Mouse (Mus musculus): Measurements from ENCODE around the gene Kiz. TPM values are rescaled to one million over a fixed set of nuclear protein-coding genes. Genes with fewer than 3 reads are reported as not detected.

The Kiz gene
- polyA plus RNA-seq, 1 experiment from 2014 or later: 30.2 TPM

GRCm38 (mm10) chr2:146920375-146921160, 64.9 kb downstream of the Kiz start:
- WGBS: 48% methylated on average over 8 of the region's 8 CpGs
- Histone ChIP-seq H3K27ac (no peak overlapping the region), H3K9ac (no peak overlapping the region), H3K27me3 (no peaks in the 10 kb centered on the region), H3K4me2 (no peak overlapping the region), H3K4me1 (replicated peaks) (no peaks in the 10 kb centered on the region), H3K36me3 (no peaks in the 10 kb centered on the region), H3K4me3 (no peak overlapping the region), H3K9me3 (replicated peaks) (no peaks in the 10 kb centered on the region)
- ATAC-seq (replicated peaks; ENCODE audit: insufficient number of reproducible peaks, insufficient read depth, low FRiP score, low read depth): no peak

GRCm38 (mm10) chr2:146925296-146925695, 69.6 kb downstream of the Kiz start:
- Histone ChIP-seq H3K4me3 (no peak overlapping the region), H3K9ac (no peak overlapping the region), H3K27ac (no peak overlapping the region), H3K4me1 (replicated peaks) (no peaks in the 10 kb centered on the region), H3K27me3 (no peaks in the 10 kb centered on the region), H3K36me3 (no peaks in the 10 kb centered on the region), H3K4me2 (no peak overlapping the region), H3K9me3 (replicated peaks) (no peaks in the 10 kb centered on the region)
- 87% methylated on average over 1 of the region's 1 CpGs for WGBS
- no peak for ATAC-seq (replicated peaks; ENCODE audit: insufficient number of reproducible peaks, insufficient read depth, low FRiP score, low read depth)

- Histone ChIP-seq H3K27ac (no peak overlapping the region), H3K36me3 (no peaks in the 10 kb centered on the region), H3K9ac (no peak overlapping the region), H3K4me1 (replicated peaks) (no peaks in the 10 kb centered on the region), H3K4me3 (no peak overlapping the region), H3K9me3 (replicated peaks) (no peaks in the 10 kb centered on the region), H3K4me2 (no peak overlapping the region), H3K27me3 (no peaks in the 10 kb centered on the region)
- 81% methylated on average over 4 of the region's 4 CpGs for WGBS
- no peak for ATAC-seq (replicated peaks; ENCODE audit: insufficient number of reproducible peaks, insufficient read depth, low FRiP score, low read depth)
Measured at GRCm38 (mm10) chr2:146925846-146926245, 70.2 kb downstream of the Kiz start.

- 30% methylated on average over 8 of the region's 8 CpGs for WGBS
- H3K4me3 ChIP-seq: no peak overlapping the region
- no peak overlapping the region for H3K9ac ChIP-seq
- no peak overlapping the region for H3K4me2 ChIP-seq
- no peak overlapping the region for H3K27ac ChIP-seq
- ATAC-seq (replicated peaks; ENCODE audit: insufficient number of reproducible peaks, insufficient read depth, low FRiP score, low read depth): no peak
- no peaks in the 10 kb centered on the region for H3K9me3 ChIP-seq (replicated peaks)
- no peaks in the 10 kb centered on the region for H3K4me1 ChIP-seq (replicated peaks)
- no peaks in the 10 kb centered on the region for H3K36me3 ChIP-seq
- H3K27me3 ChIP-seq: no peaks in the 10 kb centered on the region
Measured at GRCm38 (mm10) chr2:146948223-146948776, 92.6 kb downstream of the Kiz start.

GRCm38 (mm10) chr2:146956366-146956765, 100.7 kb downstream of the Kiz start:
- Histone ChIP-seq H3K4me1 (replicated peaks) (no peaks in the 10 kb centered on the region), H3K27me3 (no peaks in the 10 kb centered on the region), H3K9me3 (replicated peaks) (no peaks in the 10 kb centered on the region), H3K27ac (no peak overlapping the region), H3K4me2 (no peak overlapping the region), H3K9ac (no peak overlapping the region), H3K36me3 (no peaks in the 10 kb centered on the region), H3K4me3 (no peak overlapping the region)
- WGBS: 69% methylated on average over 6 of the region's 6 CpGs
- ATAC-seq (replicated peaks; ENCODE audit: insufficient number of reproducible peaks, insufficient read depth, low FRiP score, low read depth): no peak

GRCm38 (mm10) chr2:146958398-146958911, 102.8 kb downstream of the Kiz start:
- no peak overlapping the region for H3K9ac ChIP-seq
- peak overlapping the region; percentile 36 for H3K4me3 ChIP-seq
- H3K4me1 ChIP-seq (replicated peaks): no peaks in the 10 kb centered on the region
- no peak overlapping the region for H3K27ac ChIP-seq
- ATAC-seq (replicated peaks; ENCODE audit: insufficient number of reproducible peaks, insufficient read depth, low FRiP score, low read depth): no peak
- peak overlapping the region; percentile 60 for H3K4me2 ChIP-seq
- WGBS: 44% methylated on average over 11 of the region's 11 CpGs
- H3K9me3 ChIP-seq (replicated peaks): no peaks in the 10 kb centered on the region
- H3K36me3 ChIP-seq: no peaks in the 10 kb centered on the region
- no peaks in the 10 kb centered on the region for H3K27me3 ChIP-seq

- Histone ChIP-seq H3K4me1 (replicated peaks) (no peaks in the 10 kb centered on the region), H3K4me3 (peak overlapping the region; percentile 36), H3K4me2 (peak overlapping the region; percentile 60), H3K36me3 (no peaks in the 10 kb centered on the region), H3K27me3 (no peaks in the 10 kb centered on the region), H3K9ac (no peak overlapping the region), H3K27ac (no peak overlapping the region), H3K9me3 (replicated peaks) (no peaks in the 10 kb centered on the region)
- WGBS: 2% methylated on average over 21 of the region's 21 CpGs
- ATAC-seq (replicated peaks; ENCODE audit: insufficient number of reproducible peaks, insufficient read depth, low FRiP score, low read depth): no peak; the same call in 1 of the 2 replicates
Measured at GRCm38 (mm10) chr2:146958951-146959821, 103.5 kb downstream of the Kiz start.

GRCm38 (mm10) chr2:146975024-146975423, 119.4 kb downstream of the Kiz start:
- H3K4me1 ChIP-seq (replicated peaks): no peaks in the 10 kb centered on the region
- H3K9me3 ChIP-seq (replicated peaks): no peaks in the 10 kb centered on the region
- ATAC-seq (replicated peaks; ENCODE audit: insufficient number of reproducible peaks, insufficient read depth, low FRiP score, low read depth): no peak
- no peak overlapping the region for H3K4me3 ChIP-seq
- WGBS: 78% methylated on average over 3 of the region's 3 CpGs
- no peak overlapping the region for H3K9ac ChIP-seq
- no peaks in the 10 kb centered on the region for H3K27me3 ChIP-seq
- H3K4me2 ChIP-seq: no peak overlapping the region
- H3K36me3 ChIP-seq: no peaks in the 10 kb centered on the region
- no peak overlapping the region for H3K27ac ChIP-seq

- WGBS: 63% methylated on average over 3 of the region's 3 CpGs
- H3K36me3 ChIP-seq: no peaks in the 10 kb centered on the region
- H3K27ac ChIP-seq: no peak overlapping the region
- no peak overlapping the region for H3K4me3 ChIP-seq
- H3K9ac ChIP-seq: no peak overlapping the region
- no peaks in the 10 kb centered on the region for H3K4me1 ChIP-seq (replicated peaks)
- H3K4me2 ChIP-seq: no peak overlapping the region
- ATAC-seq (replicated peaks; ENCODE audit: insufficient number of reproducible peaks, insufficient read depth, low FRiP score, low read depth): no peak
- no peaks in the 10 kb centered on the region for H3K9me3 ChIP-seq (replicated peaks)
- H3K27me3 ChIP-seq: no peaks in the 10 kb centered on the region
Measured at GRCm38 (mm10) chr2:146975453-146976028, 119.9 kb downstream of the Kiz start.

GRCm38 (mm10) chr2:146982786-146983185, 127.1 kb downstream of the Kiz start:
- no peak overlapping the region for H3K4me2 ChIP-seq
- no peak overlapping the region for H3K9ac ChIP-seq
- H3K27me3 ChIP-seq: no peaks in the 10 kb centered on the region
- H3K9me3 ChIP-seq (replicated peaks): no peaks in the 10 kb centered on the region
- 90% methylated on average over 2 of the region's 2 CpGs for WGBS
- H3K4me3 ChIP-seq: no peak overlapping the region
- peaks cover 14% of the 10 kb centered on the region for H3K4me1 ChIP-seq (replicated peaks)
- no peak for ATAC-seq (replicated peaks; ENCODE audit: insufficient number of reproducible peaks, insufficient read depth, low FRiP score, low read depth)
- no peak overlapping the region for H3K27ac ChIP-seq
- H3K36me3 ChIP-seq: no peaks in the 10 kb centered on the region

GRCm38 (mm10) chr2:146984831-146985230, 129.2 kb downstream of the Kiz start:
- Histone ChIP-seq H3K9me3 (replicated peaks) (no peaks in the 10 kb centered on the region), H3K4me2 (no peak overlapping the region), H3K4me1 (replicated peaks) (peaks cover 14% of the 10 kb centered on the region), H3K9ac (no peak overlapping the region), H3K27me3 (no peaks in the 10 kb centered on the region), H3K27ac (no peak overlapping the region), H3K4me3 (no peak overlapping the region), H3K36me3 (no peaks in the 10 kb centered on the region)
- ATAC-seq (replicated peaks; ENCODE audit: insufficient number of reproducible peaks, insufficient read depth, low FRiP score, low read depth): no peak
- 97% methylated on average over 2 of the region's 2 CpGs for WGBS
